Mouse (Mus musculus): ENCODE results near the gene Plxna3. TPM values are rescaled to one million over a fixed set of nuclear protein-coding genes. Genes with fewer than 3 reads are reported as not detected.

Gene Plxna3
- polyA plus RNA-seq, 1 experiment: 53.1 TPM

DNA sequence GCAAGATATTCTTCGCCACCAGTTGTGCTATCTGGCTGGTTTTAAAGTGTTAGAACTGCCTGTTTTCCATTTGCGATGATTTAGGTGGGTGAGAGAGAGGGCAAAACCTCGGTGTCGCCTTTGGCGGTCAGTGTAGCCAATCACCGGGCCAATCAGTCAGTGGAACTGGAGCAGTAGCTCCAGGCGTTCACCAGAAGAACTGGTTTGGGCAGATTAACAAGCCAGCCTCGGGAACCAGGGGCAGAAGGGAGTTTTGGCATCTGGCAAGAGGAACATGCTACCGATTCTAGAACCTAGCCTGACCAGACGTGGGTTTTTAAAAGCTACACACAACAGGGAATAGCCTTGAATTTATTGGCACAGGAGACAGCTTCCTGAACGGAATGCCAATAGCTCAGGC is 30.3 kb downstream of the Plxna3 start:
- no peak overlapping the region for H3K27ac ChIP-seq (ENCODE audit: insufficient read depth, low read length)
- no peak overlapping the region for H3K4me3 ChIP-seq (ENCODE audit: insufficient read depth, low read length)
- no peak for TF ChIP-seq CTCF (IDR thresholded peaks at IDR 0.05; ENCODE audit: borderline replicate concordance, insufficient read depth, low read length)
- TF ChIP-seq POLR2A (IDR thresholded peaks at IDR 0.05; ENCODE audit: low read depth, low read length): no peak
- no peaks in the 10 kb centered on the region for H3K4me1 ChIP-seq (ENCODE audit: control insufficient read depth, insufficient read depth, low read length)

- TF ChIP-seq CTCF (IDR thresholded peaks at IDR 0.05; ENCODE audit: borderline replicate concordance, insufficient read depth, low read length) (no peak), POLR2A (IDR thresholded peaks at IDR 0.05; ENCODE audit: low read depth, low read length) (no peak)
- Histone ChIP-seq H3K27ac (ENCODE audit: insufficient read depth, low read length) (no peak overlapping the region), H3K4me1 (ENCODE audit: control insufficient read depth, insufficient read depth, low read length) (peaks cover 4% of the 10 kb centered on the region; the same call in 1 of the 2 replicates), H3K4me3 (ENCODE audit: insufficient read depth, low read length) (peak overlapping the region; percentile 83)
Observed at GRCm38 (mm10) chrX:74367512-74367911, 38.6 kb downstream of the Plxna3 start.

DNA sequence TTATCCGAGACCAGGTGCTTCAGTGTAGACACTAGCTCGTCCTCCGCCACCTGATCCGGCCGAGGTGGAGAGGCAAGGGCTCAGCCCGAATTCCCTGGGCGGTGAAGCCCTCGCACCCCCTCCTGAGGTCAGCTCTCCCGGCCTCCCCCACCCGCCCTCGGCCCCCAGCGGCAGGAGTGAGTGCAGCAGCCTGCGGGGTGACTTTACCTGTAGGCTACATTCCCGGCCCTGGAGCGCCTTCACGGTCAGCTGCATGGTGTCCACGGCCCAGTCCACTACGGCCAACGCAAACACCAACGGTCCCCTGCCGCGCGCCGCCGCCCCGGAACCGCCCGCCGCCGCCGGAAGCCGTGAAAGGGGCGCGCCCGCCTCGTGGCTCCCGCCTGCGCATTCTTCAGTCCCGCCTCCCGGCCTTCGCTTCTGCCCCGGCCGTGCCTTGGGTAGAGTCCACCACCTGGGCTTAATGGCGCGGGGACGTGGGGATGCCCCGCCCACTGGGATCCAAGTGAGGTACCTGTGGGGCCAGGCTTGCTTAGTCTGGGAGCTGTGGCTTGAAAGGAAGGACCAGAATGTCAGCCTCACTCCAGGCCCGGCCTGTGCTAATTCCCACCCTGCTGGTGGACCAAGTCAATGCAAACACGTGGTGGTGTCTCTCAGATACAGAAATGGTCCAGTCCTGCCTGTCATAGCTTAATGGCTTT is 39.5 kb downstream of the Plxna3 start:
- TF ChIP-seq POLR2A (IDR thresholded peaks at IDR 0.05; ENCODE audit: low read depth, low read length) (peak; percentile 67), CTCF (IDR thresholded peaks at IDR 0.05; ENCODE audit: borderline replicate concordance, insufficient read depth, low read length) (no peak)
- peaks cover 4% of the 10 kb centered on the region; the same call in 1 of the 2 replicates for H3K4me1 ChIP-seq (ENCODE audit: control insufficient read depth, insufficient read depth, low read length)
- peak overlapping the region; percentile 21; the same call in 1 of the 2 replicates for H3K27ac ChIP-seq (ENCODE audit: insufficient read depth, low read length)
- peak overlapping the region; percentile 83 for H3K4me3 ChIP-seq (ENCODE audit: insufficient read depth, low read length)

DNA sequence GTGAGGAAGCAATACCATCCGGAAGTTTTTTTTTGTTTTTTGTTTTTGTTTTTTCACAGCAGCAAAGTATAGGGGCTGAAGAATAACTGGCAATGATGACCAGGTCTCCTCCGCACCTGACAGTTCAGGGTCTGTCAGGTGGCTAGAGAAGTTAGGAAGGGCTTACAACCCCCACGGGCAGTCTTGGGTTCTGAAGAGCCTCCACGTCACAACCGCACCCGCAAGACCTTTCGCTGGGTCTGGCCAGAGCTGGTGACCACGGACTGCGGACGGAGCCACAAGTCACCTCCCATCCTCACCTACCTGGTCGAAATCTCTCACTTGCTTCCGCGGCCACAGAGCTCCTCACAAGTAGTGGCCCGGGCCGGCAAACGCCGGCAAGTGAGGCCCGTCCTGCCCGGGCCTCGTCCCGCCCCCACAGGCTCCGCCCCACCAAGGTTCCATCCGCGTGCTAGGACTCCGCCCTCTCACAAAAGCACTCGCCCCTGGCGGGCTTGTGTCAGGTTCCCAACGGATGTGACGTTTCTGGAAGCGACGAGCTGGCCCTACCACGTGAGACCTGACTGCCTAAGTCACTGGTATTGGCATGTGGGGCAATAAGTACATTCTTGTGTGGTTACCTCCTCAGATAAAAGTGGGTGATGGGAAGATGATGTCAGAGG is 44.2 kb downstream of the Plxna3 start, which contains the start of the genes Ubl4a and Slc10a3:
Gene Ubl4a (minus strand): TSS at position 331 of the 662 bp plus-strand sequence.
Gene Slc10a3 (minus strand): TSS at position 462 of the 662 bp plus-strand sequence.
- Histone ChIP-seq H3K4me3 (ENCODE audit: insufficient read depth, low read length) (peak within 1 kb of the TSS; percentile 55), H3K4me1 (ENCODE audit: control insufficient read depth, insufficient read depth, low read length) (no peaks in the 10 kb centered on the region), H3K27ac (ENCODE audit: insufficient read depth, low read length) (no peak within 1 kb of the TSS)
- TF ChIP-seq POLR2A (IDR thresholded peaks at IDR 0.05; ENCODE audit: low read depth, low read length) (peak; percentile 92), CTCF (IDR thresholded peaks at IDR 0.05; ENCODE audit: borderline replicate concordance, insufficient read depth, low read length) (no peak)

DNA sequence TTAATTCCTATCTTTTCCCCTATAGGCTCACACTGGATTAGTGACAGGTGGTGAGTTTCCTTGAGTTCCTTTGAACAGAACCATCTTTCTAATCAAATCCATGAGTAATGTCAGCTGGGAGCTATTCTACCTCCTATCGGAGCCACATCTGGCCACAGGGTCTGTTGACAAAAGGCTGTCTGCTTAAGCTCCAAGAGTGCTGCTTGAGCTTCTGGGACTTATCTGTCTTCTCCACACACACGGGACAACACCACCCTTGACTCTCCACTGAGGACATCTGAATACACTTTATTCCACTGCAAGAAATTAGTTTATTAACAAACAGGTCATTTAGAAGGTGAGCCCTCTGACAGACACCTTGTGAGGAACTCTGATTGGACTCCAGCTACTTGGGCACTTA is 55.6 kb downstream of the Plxna3 start:
- Histone ChIP-seq H3K4me1 (ENCODE audit: control insufficient read depth, insufficient read depth, low read length) (no peaks in the 10 kb centered on the region), H3K4me3 (ENCODE audit: insufficient read depth, low read length) (no peak overlapping the region), H3K27ac (ENCODE audit: insufficient read depth, low read length) (no peak overlapping the region)
- TF ChIP-seq CTCF (IDR thresholded peaks at IDR 0.05; ENCODE audit: borderline replicate concordance, insufficient read depth, low read length) (no peak), POLR2A (IDR thresholded peaks at IDR 0.05; ENCODE audit: low read depth, low read length) (no peak)

DNA sequence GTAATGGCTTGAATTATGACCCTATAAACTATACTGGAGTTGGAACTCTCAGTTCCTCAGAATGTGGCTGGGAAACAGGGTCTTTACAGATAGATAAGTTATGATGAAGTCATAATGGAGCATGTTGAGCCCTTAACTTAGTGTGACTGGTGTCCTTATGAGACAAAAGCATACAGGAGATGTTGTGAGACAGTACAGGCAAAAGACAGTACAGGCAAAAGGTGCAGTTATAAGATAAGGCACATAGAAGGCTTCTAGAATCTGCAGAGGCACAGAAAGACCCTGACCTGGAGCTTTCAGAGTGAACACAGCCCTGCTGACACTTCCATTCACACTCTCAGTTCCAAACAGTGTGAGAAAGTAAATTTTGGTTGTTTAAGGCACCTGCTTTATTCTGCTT is 59.3 kb downstream of the Plxna3 start:
- no peaks in the 10 kb centered on the region; the same call in 1 of the 2 replicates for H3K4me1 ChIP-seq (ENCODE audit: control insufficient read depth, insufficient read depth, low read length)
- H3K4me3 ChIP-seq (ENCODE audit: insufficient read depth, low read length): no peak overlapping the region
- no peak for TF ChIP-seq POLR2A (IDR thresholded peaks at IDR 0.05; ENCODE audit: low read depth, low read length)
- no peak for TF ChIP-seq CTCF (IDR thresholded peaks at IDR 0.05; ENCODE audit: borderline replicate concordance, insufficient read depth, low read length)
- H3K27ac ChIP-seq (ENCODE audit: insufficient read depth, low read length): no peak overlapping the region

- Histone ChIP-seq H3K27ac (ENCODE audit: insufficient read depth, low read length) (peak within 1 kb of the TSS; percentile 75), H3K4me3 (ENCODE audit: insufficient read depth, low read length) (peak within 1 kb of the TSS; percentile 61), H3K4me1 (ENCODE audit: control insufficient read depth, insufficient read depth, low read length) (no peaks in the 10 kb centered on the region; the same call in 1 of the 2 replicates)
- TF ChIP-seq CTCF (IDR thresholded peaks at IDR 0.05; ENCODE audit: borderline replicate concordance, insufficient read depth, low read length) (no peak), POLR2A (IDR thresholded peaks at IDR 0.05; ENCODE audit: low read depth, low read length) (peak; percentile 79)
Observed at GRCm38 (mm10) chrX:74392535-74393443, 63.9 kb downstream of the Plxna3 start, which contains the start of the genes Fam3a and Ikbkg. Fam3a (minus strand) TSS chrX:74393272. Ikbkg (plus strand) TSS chrX:74393290.

Other genes starting within 250 kb of the Plxna3 start
- gene Opn1mw, start 201.6 kb upstream of the Plxna3 start, polyA plus RNA-seq (2011; ENCODE audit: insufficient read length, low read depth, missing spikeins): not detected in 2 replicates
- gene Mecp2, start 193.7 kb upstream of the Plxna3 start, polyA plus RNA-seq (2011; ENCODE audit: insufficient read length, low read depth, missing spikeins): 19.0 and 21.0 TPM in 2 replicates
- gene Tex28, start 161.2 kb upstream of the Plxna3 start, polyA plus RNA-seq (2011; ENCODE audit: insufficient read length, low read depth, missing spikeins): not detected in 2 replicates
- gene Tktl1, start 151.8 kb upstream of the Plxna3 start, polyA plus RNA-seq (2011; ENCODE audit: insufficient read length, low read depth, missing spikeins): not detected in 2 replicates
- gene Flna, start 79.2 kb upstream of the Plxna3 start, polyA plus RNA-seq (2011; ENCODE audit: insufficient read length, low read depth, missing spikeins): 1,955 and 2,266 TPM in 2 replicates
- 195 and 206 TPM in 2 replicates for gene Emd, start 74.4 kb upstream of the Plxna3 start, polyA plus RNA-seq (2011; ENCODE audit: insufficient read length, low read depth, missing spikeins)
- 311 and 352 TPM in 2 replicates for gene Rpl10, start 58.3 kb upstream of the Plxna3 start, polyA plus RNA-seq (2011; ENCODE audit: insufficient read length, low read depth, missing spikeins)
- gene Taz, start 47.2 kb upstream of the Plxna3 start, polyA plus RNA-seq (2011; ENCODE audit: insufficient read length, low read depth, missing spikeins): 43.2 and 52.9 TPM in 2 replicates
- gene Dnase1l1, start 46.7 kb upstream of the Plxna3 start, polyA plus RNA-seq (2011; ENCODE audit: insufficient read length, low read depth, missing spikeins): 8.0 and 12.1 TPM in 2 replicates
- gene Atp6ap1, start 32.0 kb upstream of the Plxna3 start, polyA plus RNA-seq (2011; ENCODE audit: insufficient read length, low read depth, missing spikeins): 290 and 334 TPM in 2 replicates
- gene Gdi1, start 24.1 kb upstream of the Plxna3 start, polyA plus RNA-seq (2011; ENCODE audit: insufficient read length, low read depth, missing spikeins): 184 and 194 TPM in 2 replicates
- 53.9 and 54.0 TPM in 2 replicates for gene Fam50a, start 16.0 kb upstream of the Plxna3 start, polyA plus RNA-seq (2011; ENCODE audit: insufficient read length, low read depth, missing spikeins)
- gene Lage3, start 24.6 kb downstream of the Plxna3 start, polyA plus RNA-seq (2011; ENCODE audit: insufficient read length, low read depth, missing spikeins): 56.1 and 62.9 TPM in 2 replicates
- 47.0 and 62.6 TPM in 2 replicates for gene Ubl4a, start 44.2 kb downstream of the Plxna3 start, polyA plus RNA-seq (2011; ENCODE audit: insufficient read length, low read depth, missing spikeins)
- 20.6 and 22.4 TPM in 2 replicates for gene Slc10a3, start 44.3 kb downstream of the Plxna3 start, polyA plus RNA-seq (2011; ENCODE audit: insufficient read length, low read depth, missing spikeins)
- gene Fam3a, start 64.2 kb downstream of the Plxna3 start, polyA plus RNA-seq (2011; ENCODE audit: insufficient read length, low read depth, missing spikeins): 23.5 and 30.6 TPM in 2 replicates
- 36.8 and 57.9 TPM in 2 replicates for gene Ikbkg, start 64.2 kb downstream of the Plxna3 start, polyA plus RNA-seq (2011; ENCODE audit: insufficient read length, low read depth, missing spikeins)
- gene G6pdx, start 100.1 kb downstream of the Plxna3 start, polyA plus RNA-seq (2011; ENCODE audit: insufficient read length, low read depth, missing spikeins): 58.1 and 65.0 TPM in 2 replicates
- not detected in 2 replicates for gene Gm6880, start 152.3 kb downstream of the Plxna3 start, polyA plus RNA-seq (2011; ENCODE audit: insufficient read length, low read depth, missing spikeins)
- gene Olfr1326-ps1, start 245.8 kb downstream of the Plxna3 start, polyA plus RNA-seq (2011; ENCODE audit: insufficient read length, low read depth, missing spikeins): not detected in 2 replicates

Measured in embryonic fibroblast, embryonic 13.5 days (primary cell).